Mouse (Mus musculus): ENCODE data around the gene Hdhd5. TPM values are rescaled to one million over a fixed set of nuclear protein-coding genes. Genes with fewer than 3 reads are reported as not detected.

Gene Hdhd5
- total and polyA plus RNA-seq, 3 experiments, result 10.9 to 21.5 (median 11.4) TPM

GRCm38 (mm10) chr6:120550173-120550572, 19.1 kb upstream of the Hdhd5 start:
- H3K4me2 ChIP-seq (ENCODE audit: insufficient read depth, low read depth, poor library complexity, severe bottlenecking), result no peak overlapping the region
- in situ Hi-C loops (cut with MboI; ENCODE audit: low pct_ligation_motif_present, low pct_unique_long_range_greater_than_20kb, low sequenced_read_pairs), result no loop called here
- no peaks in the 10 kb centered on the region for H3K79me2 ChIP-seq (replicated peaks; ENCODE audit: control insufficient read depth, extremely low read depth, insufficient read depth, poor library complexity, severe bottlenecking)
- no peaks in the 10 kb centered on the region for H3K36me3 ChIP-seq (replicated peaks in 1 of 2; ENCODE audit: control insufficient read depth in 1 of 2, insufficient read depth in 1 of 2, low read length in 1 of 2)
- no peak overlapping the region for H3K27ac ChIP-seq (ENCODE audit: insufficient read depth, low read depth)
- H3K4me1 ChIP-seq (ENCODE audit: control insufficient read depth in 1 of 2, insufficient read depth in 2 of 2), result peaks cover 0 to 5% of the 10 kb centered on the region in 2 experiments; a peak in 1 of 4 replicates
- H3K27me3 ChIP-seq (replicated peaks), result no peaks in the 10 kb centered on the region
- H3K4me3 ChIP-seq (replicated peaks in 1 of 3; ENCODE audit: low read depth in 2 of 3, low read length in 2 of 3, poor library complexity in 1 of 3), result no peak overlapping the region
- H3K9ac ChIP-seq (ENCODE audit: insufficient read depth, low read depth), result no peak overlapping the region
- H3K9me3 ChIP-seq (replicated peaks; ENCODE audit: low read length), result peaks cover 5% of the 10 kb centered on the region
- no peak for TF ChIP-seq NRF1 (IDR thresholded peaks at IDR 0.05; ENCODE audit: low read depth, low read length)
- no peak for TF ChIP-seq MXI1 (IDR thresholded peaks at IDR 0.05; ENCODE audit: low read depth, low read length)
- no peak for TF ChIP-seq ETS1 (conservative IDR thresholded peaks at IDR 0.05; ENCODE audit: low read depth, low read length)
- TF ChIP-seq USF1 (IDR thresholded peaks at IDR 0.05; ENCODE audit: low read depth, low read length), result no peak
- TF ChIP-seq IRF4 (IDR thresholded peaks at IDR 0.05; ENCODE audit: low read depth, low read length), result no peak
- no peak for TF ChIP-seq MAFK (IDR thresholded peaks at IDR 0.05; ENCODE audit: insufficient replicate concordance, low read length)
- TF ChIP-seq ELF1 (IDR thresholded peaks at IDR 0.05; ENCODE audit: low read depth, low read length), result no peak
- no peak for TF ChIP-seq MAZ (IDR thresholded peaks at IDR 0.05; ENCODE audit: low read depth, low read length)
- no peak for DNase-seq (ENCODE audit: extremely low read depth)
- dilution Hi-C loops (cut with MboI; ENCODE audit: extremely low pct_ligation_motif_present, extremely low pct_unique_long_range_greater_than_20kb, low sequenced_read_pairs), result no loop called here

DNA sequence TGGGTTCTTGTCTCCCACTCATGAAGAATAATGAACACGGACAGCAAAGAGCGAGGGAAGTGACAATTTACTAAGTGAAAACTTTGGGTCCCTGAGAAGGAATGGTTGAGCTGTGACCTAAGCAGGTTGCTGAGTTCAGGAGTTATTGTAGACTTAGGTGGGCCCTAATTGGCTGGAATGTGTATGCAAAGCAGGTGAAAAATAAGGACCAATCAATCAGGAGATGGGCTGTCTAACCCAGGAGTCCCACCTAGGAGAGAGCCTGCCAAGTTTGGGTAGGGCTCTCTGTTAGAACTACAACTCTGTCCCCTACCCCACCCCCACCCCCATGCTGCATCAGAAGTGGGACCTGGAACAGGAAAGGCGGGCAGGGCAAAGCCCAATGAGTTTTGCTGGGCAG, 17.5 kb upstream of the Hdhd5 start:
- in situ Hi-C loops (cut with MboI; ENCODE audit: low pct_ligation_motif_present, low pct_unique_long_range_greater_than_20kb, low sequenced_read_pairs), result no loop called here
- dilution Hi-C loops (cut with MboI; ENCODE audit: extremely low pct_ligation_motif_present, extremely low pct_unique_long_range_greater_than_20kb, low sequenced_read_pairs), result no loop called here
- no peak for DNase-seq (ENCODE audit: extremely low read depth)

More for the DNA sequence above, 17.5 kb upstream of the Hdhd5 start:
- peaks cover 11% of the 10 kb centered on the region for H3K9me3 ChIP-seq (replicated peaks; ENCODE audit: low read length)
- no peak for TF ChIP-seq SIN3A (IDR thresholded peaks at IDR 0.05; ENCODE audit: low read length)
- TF ChIP-seq PAX5 (IDR thresholded peaks at IDR 0.05; ENCODE audit: low read length), result no peak
- no peak for TF ChIP-seq RCOR1 (conservative IDR thresholded peaks at IDR 0.05; ENCODE audit: low read depth, low read length)
- TF ChIP-seq MXI1 (IDR thresholded peaks at IDR 0.05; ENCODE audit: low read depth, low read length), result no peak
- TF ChIP-seq ETS1 (conservative IDR thresholded peaks at IDR 0.05; ENCODE audit: low read depth, low read length), result no peak
- no peak for TF ChIP-seq ZMIZ1 (IDR thresholded peaks at IDR 0.05; ENCODE audit: low read depth, low read length)
- no peak for TF ChIP-seq GABPA (IDR thresholded peaks at IDR 0.05; ENCODE audit: insufficient replicate concordance, low read depth, low read length)
- no peak for TF ChIP-seq ZKSCAN1 (IDR thresholded peaks at IDR 0.05; ENCODE audit: borderline replicate concordance, low read depth, low read length)
- TF ChIP-seq E2F4 (IDR thresholded peaks at IDR 0.05; ENCODE audit: insufficient replicate concordance, low read depth, low read length), result no peak
- no peak for TF ChIP-seq POLR2AphosphoS2 (IDR thresholded peaks at IDR 0.05; ENCODE audit: low read depth, low read length)
- TF ChIP-seq CHD2 (IDR thresholded peaks at IDR 0.05; ENCODE audit: low read length), result no peak
- TF ChIP-seq HCFC1 (IDR thresholded peaks at IDR 0.05; ENCODE audit: low read depth, low read length), result no peak
- no peak for TF ChIP-seq TBP (conservative IDR thresholded peaks at IDR 0.05; ENCODE audit: low read depth, low read length)
- TF ChIP-seq TCF12 (IDR thresholded peaks at IDR 0.05; ENCODE audit: low read depth, low read length), result no peak
- TF ChIP-seq UBTF (IDR thresholded peaks at IDR 0.05; ENCODE audit: low read depth, low read length), result no peak
- no peak for TF ChIP-seq RAD21 (IDR thresholded peaks at IDR 0.05; ENCODE audit: low read depth, low read length)
- no peak for TF ChIP-seq CTCF (conservative IDR thresholded peaks at IDR 0.05 in 1 of 2, IDR thresholded peaks at IDR 0.05 in 1 of 2; ENCODE audit: low read depth in 2 of 2, low read length in 2 of 2)
- H3K4me1 ChIP-seq (ENCODE audit: control insufficient read depth in 1 of 2, insufficient read depth in 2 of 2), result peaks cover 0 to 5% of the 10 kb centered on the region in 2 experiments; a peak in 1 of 4 replicates
- H3K27ac ChIP-seq (ENCODE audit: insufficient read depth, low read depth), result no peak overlapping the region
- H3K4me3 ChIP-seq (replicated peaks in 1 of 3; ENCODE audit: low read depth in 2 of 3, low read length in 2 of 3, poor library complexity in 1 of 3), result no peak overlapping the region
- no peak overlapping the region for H3K9ac ChIP-seq (ENCODE audit: insufficient read depth, low read depth)
- no peaks in the 10 kb centered on the region for H3K79me2 ChIP-seq (replicated peaks; ENCODE audit: control insufficient read depth, extremely low read depth, insufficient read depth, poor library complexity, severe bottlenecking)
- no peaks in the 10 kb centered on the region for H3K27me3 ChIP-seq (replicated peaks)
- no peak overlapping the region for H3K4me2 ChIP-seq (ENCODE audit: insufficient read depth, low read depth, poor library complexity, severe bottlenecking)
- no peaks in the 10 kb centered on the region for H3K36me3 ChIP-seq (replicated peaks in 1 of 2; ENCODE audit: control insufficient read depth in 1 of 2, insufficient read depth in 1 of 2, low read length in 1 of 2)

All from CH12.LX (cell line).